Mouse (Mus musculus) brown adipose tissue, adult 24 weeks (tissue): ENCODE measurements around the gene Ctbp1. TPM values are rescaled to one million over a fixed set of nuclear protein-coding genes. Genes with fewer than 3 reads are reported as not detected.

ENCODE experiments used
- H3K27ac ChIP-seq: fragments of 200-500 bp; replicated peaks from 2 replicates; pipeline ENCODE4 v1.5.1; 2012; ENCODE audit warnings: low read depth, mild to moderate bottlenecking, low read length
- H3K4me1 ChIP-seq: fragments of 200-500 bp; 2 replicates; pipeline ENCODE4 v1.6.1; 2012; ENCODE audit warnings: low read length, mixed read lengths; ENCODE audit not compliant: control insufficient read depth, insufficient read depth, insufficient read length
- H3K4me3 ChIP-seq: fragments of 200-500 bp; 2 replicates; pipeline ENCODE4 v1.5.1; 2012; ENCODE audit warnings: low read depth, mild to moderate bottlenecking, low read length, moderate library complexity; ENCODE audit not compliant: insufficient read depth
- polyA plus RNA-seq: library from polyadenylated mRNA; stranded (reverse); fragments of >200 nt; gene quantifications from 2 replicates; pipeline ENCODE4 v1.2.4, GENCODE M21; 2012; ENCODE audit not compliant: missing spikeins, insufficient read depth, insufficient read length

Ctbp1 gene
- 75.4 and 78.5 TPM in 2 replicates for polyA plus RNA-seq

- Histone ChIP-seq H3K4me1 (peaks cover 26% of the 10 kb centered on the region), H3K4me3 (peak within 1 kb of the TSS; percentile 94), H3K27ac (peak within 1 kb of the TSS; percentile 92)
Measured at GRCm38 (mm10) chr5:33274953-33275454, at the start of gene Ctbp1. Gene Ctbp1, minus strand, starts transcription at chr5:33274994.

GRCm38 (mm10) chr5:33324491-33324890 lies 49.7 kb upstream of the Ctbp1 start:
- H3K27ac ChIP-seq = no peak overlapping the region
- H3K4me1 ChIP-seq = no peaks in the 10 kb centered on the region
- H3K4me3 ChIP-seq = no peak overlapping the region

- no peak overlapping the region for H3K27ac ChIP-seq
- no peaks in the 10 kb centered on the region for H3K4me1 ChIP-seq
- H3K4me3 ChIP-seq = no peak overlapping the region
Measured at GRCm38 (mm10) chr5:33312192-33312591, 37.4 kb upstream of the Ctbp1 start.

GRCm38 (mm10) chr5:33310704-33311462 lies 36.1 kb upstream of the Ctbp1 start:
- no peak overlapping the region for H3K4me3 ChIP-seq
- H3K4me1 ChIP-seq = no peaks in the 10 kb centered on the region
- H3K27ac ChIP-seq = no peak overlapping the region

- H3K4me1 ChIP-seq = no peaks in the 10 kb centered on the region
- no peak overlapping the region for H3K27ac ChIP-seq
- H3K4me3 ChIP-seq = no peak overlapping the region
Measured at GRCm38 (mm10) chr5:33301801-33302200, 27.0 kb upstream of the Ctbp1 start.

GRCm38 (mm10) chr5:33297164-33297563 lies 22.4 kb upstream of the Ctbp1 start:
- no peak overlapping the region for H3K4me3 ChIP-seq

GRCm38 (mm10) chr5:33293796-33294430 lies 19.1 kb upstream of the Ctbp1 start:
- Histone ChIP-seq H3K27ac (no peak overlapping the region), H3K4me3 (no peak overlapping the region), H3K4me1 (no peaks in the 10 kb centered on the region)

More at GRCm38 (mm10) chr5:33297164-33297563, 22.4 kb upstream of the Ctbp1 start:
- no peaks in the 10 kb centered on the region for H3K4me1 ChIP-seq
- no peak overlapping the region for H3K27ac ChIP-seq

- Histone ChIP-seq H3K4me1 (no peaks in the 10 kb centered on the region), H3K27ac (no peak overlapping the region), H3K4me3 (no peak overlapping the region)
Measured at GRCm38 (mm10) chr5:33283951-33284350, 9.2 kb upstream of the Ctbp1 start.

- Histone ChIP-seq H3K4me1 (no peaks in the 10 kb centered on the region), H3K27ac (no peak overlapping the region), H3K4me3 (no peak overlapping the region)
Measured at GRCm38 (mm10) chr5:33281428-33281827, 6.6 kb upstream of the Ctbp1 start.

GRCm38 (mm10) chr5:33278950-33279349 lies 4.2 kb upstream of the Ctbp1 start:
- Histone ChIP-seq H3K4me3 (no peak overlapping the region), H3K4me1 (no peaks in the 10 kb centered on the region), H3K27ac (no peak overlapping the region)

GRCm38 (mm10) chr5:33277286-33277685 lies 2.5 kb upstream of the Ctbp1 start:
- no peak overlapping the region for H3K4me3 ChIP-seq
- H3K4me1 ChIP-seq = peaks cover 13% of the 10 kb centered on the region
- no peak overlapping the region for H3K27ac ChIP-seq

- Histone ChIP-seq H3K4me1 (peaks cover 21% of the 10 kb centered on the region), H3K4me3 (no peak overlapping the region), H3K27ac (no peak overlapping the region)
Measured at GRCm38 (mm10) chr5:33275754-33276153, 960 bp upstream of the Ctbp1 start.

GRCm38 (mm10) chr5:33274085-33274952 lies 475 bp downstream of the Ctbp1 start:
- H3K27ac ChIP-seq = peak overlapping the region; percentile 92
- H3K4me3 ChIP-seq = peak overlapping the region; percentile 94
- peaks cover 27% of the 10 kb centered on the region for H3K4me1 ChIP-seq

- peaks cover 27% of the 10 kb centered on the region for H3K4me1 ChIP-seq
- peak overlapping the region; percentile 87 for H3K27ac ChIP-seq
- H3K4me3 ChIP-seq = peak overlapping the region; percentile 94
Measured at GRCm38 (mm10) chr5:33273777-33274084, 1.1 kb downstream of the Ctbp1 start.
